Mouse (Mus musculus) thymus, adult 2 months (tissue): ENCODE results near the gene Fam135a.

ENCODE experiments used
- CTCF ChIP-seq: fragments of 200-500 bp; IDR thresholded peaks from 2 replicates; pipeline ENCODE4 v1.5.1; 2012; ENCODE audit warnings: mild to moderate bottlenecking, control low read depth, low read length, moderate library complexity, borderline replicate concordance; ENCODE audit not compliant: control insufficient read depth, poor library complexity, insufficient read depth; ENCODE audit errors: extremely low read depth
- POLR2A ChIP-seq: fragments of 200-500 bp; IDR thresholded peaks from 2 replicates; pipeline ENCODE4 v1.6.1; 2012; ENCODE audit warnings: mild to moderate bottlenecking, low read length, control low read depth, moderate library complexity; ENCODE audit not compliant: control insufficient read depth, poor library complexity, insufficient read depth; ENCODE audit errors: extremely low read depth

- TF ChIP-seq CTCF: no peak
- TF ChIP-seq POLR2A: no peak
These were observed 101.9 kb downstream of the Fam135a start for GRCm38 (mm10) chr1:23998120-23998810.
